Mouse (Mus musculus) thymus, adult 2 months (tissue): ENCODE data around the gene Gpc6. TPM values are rescaled to one million over a fixed set of nuclear protein-coding genes. Genes with fewer than 3 reads are reported as not detected.

Source experiments
- DNase-seq: peaks from one replicate; pipeline ENCODE4 v3.0.0; 2021
- H3K27ac ChIP-seq: fragments of 200-500 bp; 2 replicates; pipeline ENCODE4 v1.5.1; 2012; ENCODE audit warnings: low read length, control low read depth; ENCODE audit not compliant: control insufficient read depth, insufficient read depth
- H3K27me3 ChIP-seq: fragments of 200-500 bp; 2 replicates; pipeline ENCODE4 v1.6.1; 2012; ENCODE audit warnings: mild to moderate bottlenecking, low read length, moderate library complexity, mixed read lengths; ENCODE audit not compliant: control insufficient read depth, insufficient read depth
- H3K36me3 ChIP-seq: fragments of 200-500 bp; 2 replicates; pipeline ENCODE4 v1.6.1; 2012; ENCODE audit warnings: mild to moderate bottlenecking, low read length, moderate library complexity; ENCODE audit not compliant: control insufficient read depth, insufficient read depth
- H3K4me1 ChIP-seq: fragments of 200-500 bp; replicated peaks from 2 replicates; pipeline ENCODE4 v1.6.1; 2012; ENCODE audit warnings: low read length; ENCODE audit not compliant: control insufficient read depth, insufficient read depth
- H3K4me3 ChIP-seq: fragments of 200-500 bp; 2 replicates; pipeline ENCODE4 v1.5.1; 2012; ENCODE audit warnings: mild to moderate bottlenecking, low read length, control low read depth, moderate library complexity; ENCODE audit not compliant: control insufficient read depth, insufficient read depth
- CTCF ChIP-seq: fragments of 200-500 bp; IDR thresholded peaks from 2 replicates; pipeline ENCODE4 v1.5.1; 2012; ENCODE audit warnings: mild to moderate bottlenecking, control low read depth, low read length, moderate library complexity, borderline replicate concordance; ENCODE audit not compliant: control insufficient read depth, poor library complexity, insufficient read depth; ENCODE audit errors: extremely low read depth
- POLR2A ChIP-seq: fragments of 200-500 bp; IDR thresholded peaks from 2 replicates; pipeline ENCODE4 v1.6.1; 2012; ENCODE audit warnings: mild to moderate bottlenecking, low read length, control low read depth, moderate library complexity; ENCODE audit not compliant: control insufficient read depth, poor library complexity, insufficient read depth; ENCODE audit errors: extremely low read depth
- WGBS: fragments of 180-500 bp; shearing (Covaris S2); methylation state at CpG from one replicate; pipeline ENCODE4 v1.1.7; 2018; 5-methylcytosine and 5-hydroxymethylcytosine counted together
- polyA plus RNA-seq: library from polyadenylated mRNA; depleted of rRNA; stranded (reverse); fragments of >200 nt; gene quantifications from 2 replicates; pipeline ENCODE4 v1.2.3, GENCODE M21; 2012

Gpc6 gene
- polyA plus RNA-seq, 1 experiment, result 1.5 TPM

DNA sequence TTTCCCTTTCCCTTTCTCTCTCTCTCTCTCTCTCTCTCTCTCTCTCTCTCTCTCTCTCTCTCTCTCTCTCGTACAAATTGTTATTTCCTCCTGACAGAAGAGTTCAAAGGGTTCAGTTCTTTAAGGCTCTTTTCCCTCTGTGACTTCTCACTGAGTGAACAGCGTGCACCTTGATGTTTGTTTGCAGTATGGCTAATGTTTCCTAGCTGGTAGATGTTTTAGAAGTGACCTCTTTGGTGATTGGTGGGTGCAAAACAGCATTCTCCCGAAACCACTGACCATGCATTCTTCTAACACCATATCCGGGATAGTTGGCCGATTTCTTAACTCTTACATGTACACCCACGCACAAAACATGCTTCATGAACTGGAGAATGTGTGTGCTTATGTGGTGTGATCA, 20.9 kb downstream of the Gpc6 start:
- Histone ChIP-seq H3K36me3 (no peaks in the 10 kb centered on the region), H3K27ac (no peak overlapping the region), H3K4me1 (no peaks in the 10 kb centered on the region), H3K27me3 (no peaks in the 10 kb centered on the region), H3K4me3 (no peak overlapping the region)
- 88% methylated on average over 6 of the region's 6 CpGs for WGBS
- TF ChIP-seq POLR2A, result no peak
- DNase-seq, result no peak

DNA sequence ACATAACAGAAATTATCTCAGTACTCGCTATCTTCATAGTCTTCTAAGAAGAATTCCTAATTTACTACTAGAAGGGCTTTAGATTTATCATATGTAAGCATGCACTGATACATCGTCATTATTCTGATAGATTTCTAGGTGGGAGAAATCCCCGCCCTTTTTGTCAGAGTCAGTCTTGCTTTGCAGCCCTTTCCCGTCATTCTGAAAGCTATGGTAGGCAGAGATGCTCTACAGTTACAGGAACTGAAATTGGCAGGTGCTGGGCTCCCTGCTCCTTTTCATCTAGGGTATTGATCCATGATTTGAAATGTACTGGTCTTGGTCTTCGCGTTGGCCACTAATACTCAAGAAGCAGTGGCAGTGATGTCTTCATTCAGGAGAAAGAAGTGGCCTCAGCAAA, 22.3 kb downstream of the Gpc6 start:
- no peaks in the 10 kb centered on the region for H3K4me1 ChIP-seq
- DNase-seq, result no peak
- no peak overlapping the region for H3K27ac ChIP-seq
- no peaks in the 10 kb centered on the region for H3K27me3 ChIP-seq
- no peaks in the 10 kb centered on the region for H3K36me3 ChIP-seq
- no peak overlapping the region for H3K4me3 ChIP-seq
- 93% methylated on average over 6 of the region's 6 CpGs for WGBS
- no peak for TF ChIP-seq POLR2A
- TF ChIP-seq CTCF, result no peak

DNA sequence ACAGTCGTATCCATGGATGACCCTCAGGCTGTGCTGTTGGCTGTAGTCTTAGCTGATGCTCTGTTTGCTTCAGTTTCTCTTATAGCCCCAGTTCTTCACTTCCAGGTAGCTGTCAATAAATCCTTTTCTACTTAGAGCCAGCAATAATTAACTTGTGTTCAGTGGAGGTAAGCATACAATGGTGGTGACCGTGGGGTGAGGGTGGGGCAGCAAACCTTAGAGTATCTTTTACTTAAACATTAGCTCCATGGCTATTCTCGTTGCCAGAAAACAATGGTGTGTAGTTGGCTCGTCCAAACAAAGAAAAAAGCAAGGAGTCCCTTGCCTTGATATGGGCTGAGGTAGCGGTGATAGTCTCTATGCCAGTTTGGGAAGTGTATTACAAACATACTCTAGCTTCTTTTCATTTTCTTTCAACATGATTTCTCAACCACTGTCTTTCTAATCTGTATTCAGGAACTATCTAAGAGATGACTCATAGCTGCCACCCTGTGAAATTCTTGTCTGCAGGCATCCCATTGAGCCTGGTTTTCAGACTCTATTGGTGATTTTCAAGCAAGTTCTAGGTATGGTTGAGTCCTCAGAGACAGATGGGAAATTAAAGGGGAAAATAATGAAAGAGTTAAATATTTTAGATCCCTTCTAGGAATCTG, 22.9 kb downstream of the Gpc6 start:
- H3K4me3 ChIP-seq, result no peak overlapping the region
- DNase-seq, result no peak
- TF ChIP-seq POLR2A, result no peak
- TF ChIP-seq CTCF, result no peak
- WGBS, result 80% methylated on average over 5 of the region's 5 CpGs
- no peaks in the 10 kb centered on the region for H3K36me3 ChIP-seq
- no peaks in the 10 kb centered on the region for H3K4me1 ChIP-seq
- no peaks in the 10 kb centered on the region for H3K27me3 ChIP-seq
- H3K27ac ChIP-seq, result no peak overlapping the region

DNA sequence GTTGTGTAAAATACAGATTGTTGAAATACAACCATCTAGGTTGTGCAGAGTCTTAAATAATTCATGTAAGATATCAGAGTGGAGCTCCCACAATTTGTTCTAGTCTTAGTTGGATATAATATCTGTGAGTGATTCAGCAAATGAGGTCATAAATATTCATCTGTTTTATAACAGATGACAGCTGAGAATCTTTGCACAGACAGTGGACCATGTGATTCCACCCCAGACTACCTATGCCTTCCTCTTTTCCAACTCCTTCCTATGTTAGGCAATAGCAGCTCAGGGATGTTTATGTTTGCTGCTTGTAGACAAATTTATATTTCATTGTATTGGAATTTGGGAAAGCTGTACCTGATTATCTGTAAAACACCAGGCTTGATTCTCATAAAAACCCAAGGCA, 32.0 kb downstream of the Gpc6 start:
- Histone ChIP-seq H3K27me3 (no peaks in the 10 kb centered on the region), H3K27ac (no peak overlapping the region), H3K36me3 (no peaks in the 10 kb centered on the region), H3K4me3 (no peak overlapping the region), H3K4me1 (no peaks in the 10 kb centered on the region)
- no peak for DNase-seq
- TF ChIP-seq CTCF (no peak), POLR2A (no peak)

DNA sequence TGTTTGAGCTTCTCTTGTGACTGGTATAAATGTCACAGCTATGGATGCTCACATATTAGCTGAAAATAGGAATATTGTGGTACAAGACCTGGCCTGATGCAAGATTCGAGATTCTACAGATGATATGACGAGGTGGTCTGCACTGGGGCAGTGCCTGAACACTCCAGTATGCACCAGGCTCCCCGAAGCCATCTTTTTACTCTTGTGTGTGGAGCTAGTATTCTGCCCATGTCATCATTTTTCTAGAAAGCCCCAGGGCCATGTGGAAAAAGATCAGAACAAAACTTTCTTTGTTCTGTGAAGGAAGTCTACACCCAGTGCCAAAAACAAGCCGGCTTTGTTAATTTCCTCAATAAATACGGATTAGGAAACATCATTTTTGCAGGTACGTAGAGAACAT, 39.7 kb downstream of the Gpc6 start:
- TF ChIP-seq CTCF (no peak), POLR2A (no peak)
- H3K4me3 ChIP-seq, result no peak overlapping the region
- no peaks in the 10 kb centered on the region for H3K36me3 ChIP-seq
- no peaks in the 10 kb centered on the region for H3K27me3 ChIP-seq
- WGBS, result 88% methylated on average over 6 of the region's 6 CpGs
- H3K4me1 ChIP-seq, result no peaks in the 10 kb centered on the region
- no peak for DNase-seq
- no peak overlapping the region for H3K27ac ChIP-seq

DNA sequence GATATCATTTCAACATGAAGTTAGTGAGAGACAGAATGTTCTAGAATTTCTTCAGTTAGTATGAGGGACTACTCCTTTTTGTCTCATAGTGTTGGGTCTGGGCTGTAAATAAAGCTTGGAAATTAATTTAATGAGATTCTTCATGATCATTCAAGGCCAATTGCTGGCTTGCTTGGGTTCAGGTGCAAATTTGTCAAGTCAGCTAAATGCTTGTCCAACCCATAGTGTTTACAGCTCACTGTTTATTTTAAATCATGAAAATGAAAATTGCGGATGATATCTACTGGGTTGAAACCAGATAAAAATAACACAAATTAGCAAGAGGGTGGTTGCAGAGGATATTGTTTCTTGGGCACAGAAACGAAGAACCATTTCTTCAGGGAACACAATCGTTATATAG, 49.6 kb downstream of the Gpc6 start:
- H3K4me3 ChIP-seq, result no peak overlapping the region
- no peaks in the 10 kb centered on the region for H3K4me1 ChIP-seq
- no peaks in the 10 kb centered on the region for H3K36me3 ChIP-seq
- DNase-seq, result no peak
- no peak overlapping the region for H3K27ac ChIP-seq
- TF ChIP-seq CTCF, result no peak
- TF ChIP-seq POLR2A, result no peak
- WGBS, result 95% methylated on average over 3 of the region's 3 CpGs
- H3K27me3 ChIP-seq, result no peaks in the 10 kb centered on the region

DNA sequence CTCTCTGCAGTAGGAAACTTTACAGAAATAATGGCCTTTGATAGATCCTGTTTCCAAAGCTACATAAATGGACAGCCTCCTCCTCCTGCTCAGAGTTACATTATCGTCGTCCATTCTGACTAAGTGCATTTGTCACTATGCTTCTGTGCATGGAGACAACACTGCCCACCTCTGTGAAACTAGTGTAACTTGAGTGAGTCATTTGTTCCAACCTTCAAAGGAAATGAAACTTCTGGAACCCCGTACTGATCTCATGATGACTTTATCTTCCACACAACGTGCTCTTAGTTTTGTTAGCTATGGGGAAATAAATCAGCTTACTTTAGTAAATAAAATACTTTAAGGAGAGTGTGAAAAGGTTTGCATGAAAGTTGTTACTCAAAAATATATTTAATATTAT, 50.1 kb downstream of the Gpc6 start:
- no peak overlapping the region for H3K27ac ChIP-seq
- no peaks in the 10 kb centered on the region for H3K36me3 ChIP-seq
- DNase-seq, result no peak
- H3K4me1 ChIP-seq, result no peaks in the 10 kb centered on the region
- no peak overlapping the region for H3K4me3 ChIP-seq
- TF ChIP-seq CTCF (no peak), POLR2A (no peak)
- no peaks in the 10 kb centered on the region for H3K27me3 ChIP-seq
- WGBS, result 74% methylated on average over 4 of the region's 4 CpGs
